Mouse (Mus musculus) ovary, adult 18-20 months (tissue): Measurements from ENCODE around the gene Fosl1.
"Not testable (repeated sequence)": the region's sequence is repeated elsewhere in the genome, so short reads cannot be mapped to it uniquely, and the experiment has no call there.

Experiments
- DNase-seq: peaks from one replicate; pipeline ENCODE4 v3.0.0; 2022; ENCODE audit warnings: low spot score, mixed read lengths

Gene Fosl1

DNA sequence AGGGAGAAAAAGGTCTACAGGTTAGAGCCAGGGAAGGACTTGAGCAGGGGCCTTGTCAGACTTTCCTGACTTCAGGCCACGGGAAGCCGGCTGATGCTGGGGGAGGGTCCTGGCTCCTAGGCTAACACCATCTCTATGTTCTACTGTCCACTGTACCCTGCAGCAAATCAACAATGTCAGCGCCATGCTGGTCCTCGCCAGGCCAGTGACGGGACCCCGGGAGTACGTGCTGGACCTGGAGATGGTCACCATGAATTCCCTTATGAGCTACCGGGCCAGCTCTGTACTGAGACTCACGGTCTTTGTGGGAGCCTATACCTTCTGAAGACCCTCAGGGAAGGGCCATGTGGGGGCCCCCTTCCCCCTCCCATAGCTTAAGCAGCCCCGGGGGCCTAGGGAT is 34.1 kb downstream of the Fosl1 start:
- no peak for DNase-seq

DNA sequence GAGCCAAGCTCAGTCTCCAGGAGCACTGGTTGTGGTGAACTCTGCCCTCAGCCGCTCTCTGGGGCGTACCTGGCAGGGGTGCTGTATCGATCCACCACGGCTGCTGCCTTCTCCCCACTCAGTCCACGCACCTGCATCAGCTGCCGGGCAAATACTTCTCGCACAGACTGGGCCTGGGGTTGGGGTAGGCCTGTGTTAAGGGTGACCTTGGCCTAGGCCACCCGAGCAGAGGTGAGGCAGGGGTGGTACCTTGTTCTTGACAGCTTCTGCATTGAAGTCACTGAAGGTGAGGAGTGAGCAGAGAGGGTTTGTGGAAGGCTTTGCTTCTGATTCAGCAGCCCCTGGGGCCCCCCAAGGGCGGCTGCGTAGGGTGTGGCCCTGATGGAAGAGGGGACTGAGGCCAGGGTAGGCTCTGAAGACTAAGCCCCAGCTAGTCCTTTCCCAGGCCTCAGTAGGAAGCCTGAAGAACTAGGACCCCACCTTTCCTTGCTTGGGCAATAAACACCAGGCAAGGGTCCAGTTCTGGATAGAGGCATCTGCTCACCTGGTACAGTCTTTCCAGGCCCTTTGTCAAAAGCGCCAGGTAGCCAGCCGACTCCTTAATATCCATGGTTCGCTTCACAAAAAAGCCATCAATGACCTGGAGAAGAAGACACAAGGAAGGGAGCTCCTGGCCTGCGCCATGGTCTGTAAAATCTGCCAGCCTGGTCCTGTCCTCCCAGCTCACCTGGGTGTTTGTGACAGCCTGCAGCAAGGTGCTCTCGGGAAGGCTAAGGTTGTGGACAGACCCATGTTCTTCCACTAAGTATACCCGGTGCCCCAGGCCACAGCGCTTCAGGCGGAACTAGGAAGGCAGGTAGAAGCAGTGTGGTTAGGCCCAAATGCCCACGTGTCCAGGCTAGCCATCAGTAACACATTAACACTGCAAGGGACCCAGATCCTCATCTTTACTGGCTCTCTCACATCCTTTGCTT is 36.3 kb downstream of the Fosl1 start:
- DNase-seq: no peak

DNA sequence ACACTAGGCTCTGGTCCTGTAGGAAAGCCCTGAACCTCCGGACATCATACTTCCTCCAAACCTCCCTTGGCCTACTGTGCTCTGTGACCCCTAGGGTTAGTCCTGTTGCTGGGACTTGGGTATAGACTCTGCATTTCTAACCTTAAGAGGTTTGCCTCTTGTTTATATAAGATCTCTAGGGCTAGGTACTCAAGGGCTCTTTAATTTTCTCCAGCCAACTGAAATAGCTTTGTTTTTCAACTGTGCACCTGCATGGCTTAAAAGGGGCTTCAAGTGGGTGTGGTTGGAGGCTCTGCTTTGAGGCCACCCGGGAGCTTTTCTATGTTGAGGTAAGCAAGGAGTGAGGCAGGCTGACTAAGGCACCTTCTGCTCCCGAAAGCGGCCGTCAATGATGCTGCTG is 37.1 kb downstream of the Fosl1 start:
- DNase-seq: no peak

DNA sequence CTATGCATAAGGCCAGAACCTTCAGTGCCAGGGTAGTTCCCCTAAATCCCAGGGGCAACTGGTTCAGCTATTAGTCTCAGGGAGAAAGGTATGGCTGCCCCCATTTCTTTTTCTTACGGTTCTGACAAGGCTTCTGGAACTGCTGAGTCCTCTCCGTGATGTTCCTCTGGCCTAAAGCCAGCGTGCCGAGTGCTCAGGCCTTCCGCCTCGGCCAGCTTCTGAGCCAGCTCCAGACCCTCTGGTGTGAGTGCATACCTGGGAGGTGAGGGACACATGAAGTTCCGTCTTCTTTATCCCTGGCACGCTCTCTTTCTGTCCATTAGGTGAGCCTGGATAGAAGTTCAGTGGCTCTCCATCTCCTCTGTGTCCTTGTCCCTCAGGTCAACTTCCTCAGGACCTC is 38.0 kb downstream of the Fosl1 start:
- DNase-seq: no peak

DNA sequence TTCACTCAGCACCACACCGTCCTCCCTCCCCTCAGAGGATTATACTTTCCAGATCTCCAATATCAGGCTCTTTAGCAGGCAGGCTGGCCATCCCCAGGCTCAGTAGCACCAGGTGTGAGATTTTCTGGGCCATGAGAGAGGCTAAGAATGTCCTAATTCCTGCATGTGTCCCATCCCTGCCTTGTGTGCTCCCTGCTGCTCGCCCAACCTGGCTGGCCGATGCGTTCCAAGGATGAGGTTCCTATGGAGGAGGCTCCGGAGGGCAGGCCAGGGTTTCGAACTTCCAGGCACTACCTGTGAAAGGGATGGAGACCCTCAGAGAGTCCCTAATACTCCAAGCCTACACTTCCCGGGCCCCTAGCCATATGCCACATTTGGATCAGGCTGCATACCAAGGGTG is 38.5 kb downstream of the Fosl1 start:
- DNase-seq: no peak

DNA sequence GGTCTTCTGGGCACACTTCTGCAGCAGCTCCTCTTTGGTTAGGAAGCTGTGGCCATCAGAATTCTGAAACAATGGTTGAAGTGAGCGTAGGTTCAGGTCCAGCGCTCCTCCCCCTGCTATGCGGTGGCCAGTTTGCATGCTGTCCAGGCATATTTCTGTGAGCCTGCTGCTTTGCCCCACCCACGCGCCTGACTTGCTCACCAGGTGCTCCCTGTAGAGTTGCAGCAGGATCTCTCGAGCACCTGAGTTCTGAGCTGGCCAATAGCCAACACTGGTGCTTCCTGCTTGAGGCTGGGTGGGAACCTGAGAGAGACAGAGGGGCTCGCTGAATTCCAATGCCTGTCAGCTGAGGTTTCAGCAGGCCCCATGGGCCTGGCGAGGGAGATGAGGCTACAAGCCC is 38.9 kb downstream of the Fosl1 start:
- DNase-seq: no peak

DNA sequence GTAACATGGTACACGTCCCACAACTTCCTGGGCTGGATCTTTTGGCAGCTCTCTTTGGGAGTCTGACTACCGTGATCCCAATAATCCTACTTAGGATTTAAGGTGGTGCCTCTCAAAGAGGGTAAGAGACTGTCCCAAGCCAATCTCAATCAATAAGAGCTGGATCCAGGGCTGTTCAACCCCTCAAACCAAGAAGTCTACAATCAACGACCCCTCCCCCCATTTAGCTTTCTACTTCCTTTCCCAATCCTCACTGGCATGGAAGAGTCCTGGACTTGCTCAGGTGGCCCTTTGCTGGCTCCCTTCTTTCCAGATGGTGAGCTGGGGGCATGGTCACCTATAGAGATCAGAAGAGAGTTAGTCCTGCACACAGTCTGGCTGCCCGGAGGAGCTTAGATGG is 39.4 kb downstream of the Fosl1 start:
- DNase-seq: no peak

DNA sequence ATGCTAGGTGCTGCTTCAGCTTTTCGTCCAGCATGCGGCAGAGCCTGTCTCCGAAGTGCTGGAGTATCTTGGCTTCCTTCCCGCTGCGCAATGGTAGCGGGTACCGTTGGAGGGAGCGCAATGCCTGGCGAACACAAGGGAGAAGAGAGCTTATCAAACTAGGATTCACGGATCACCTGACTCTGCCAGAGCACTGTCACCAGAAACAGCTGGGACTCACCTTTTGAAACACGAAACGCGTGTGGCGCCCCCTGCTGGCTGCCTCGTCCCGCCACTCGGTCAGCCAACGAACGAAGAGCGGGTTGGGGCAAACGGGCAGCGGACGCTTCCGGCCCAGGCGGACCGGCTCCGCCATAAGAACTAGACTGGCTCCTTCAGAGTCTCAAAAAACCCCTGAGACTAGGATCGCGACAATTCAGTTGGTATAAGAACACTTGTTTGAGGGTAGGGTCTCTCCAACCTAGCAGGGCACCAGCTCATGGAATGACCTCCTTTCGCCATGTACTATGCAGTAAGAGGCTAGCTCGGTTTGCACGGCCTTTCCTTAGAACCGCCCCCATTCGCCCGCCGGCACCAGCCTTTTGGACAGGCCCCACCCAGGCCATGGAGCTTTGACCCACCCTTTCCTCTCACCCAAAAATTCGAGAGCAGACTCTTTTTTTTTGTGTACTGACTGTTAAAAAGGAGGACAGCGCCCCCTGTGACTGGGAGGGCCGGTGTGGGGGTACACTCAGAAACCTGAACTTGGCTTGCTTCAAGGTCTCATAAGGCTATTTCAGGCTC is 40.6 kb downstream of the Fosl1 start, which contains the start of gene Mus81:
Gene Mus81, minus strand, starts transcription at position 635 of the 783 bp plus-strand sequence.
- peak; percentile 95 for DNase-seq

DNA sequence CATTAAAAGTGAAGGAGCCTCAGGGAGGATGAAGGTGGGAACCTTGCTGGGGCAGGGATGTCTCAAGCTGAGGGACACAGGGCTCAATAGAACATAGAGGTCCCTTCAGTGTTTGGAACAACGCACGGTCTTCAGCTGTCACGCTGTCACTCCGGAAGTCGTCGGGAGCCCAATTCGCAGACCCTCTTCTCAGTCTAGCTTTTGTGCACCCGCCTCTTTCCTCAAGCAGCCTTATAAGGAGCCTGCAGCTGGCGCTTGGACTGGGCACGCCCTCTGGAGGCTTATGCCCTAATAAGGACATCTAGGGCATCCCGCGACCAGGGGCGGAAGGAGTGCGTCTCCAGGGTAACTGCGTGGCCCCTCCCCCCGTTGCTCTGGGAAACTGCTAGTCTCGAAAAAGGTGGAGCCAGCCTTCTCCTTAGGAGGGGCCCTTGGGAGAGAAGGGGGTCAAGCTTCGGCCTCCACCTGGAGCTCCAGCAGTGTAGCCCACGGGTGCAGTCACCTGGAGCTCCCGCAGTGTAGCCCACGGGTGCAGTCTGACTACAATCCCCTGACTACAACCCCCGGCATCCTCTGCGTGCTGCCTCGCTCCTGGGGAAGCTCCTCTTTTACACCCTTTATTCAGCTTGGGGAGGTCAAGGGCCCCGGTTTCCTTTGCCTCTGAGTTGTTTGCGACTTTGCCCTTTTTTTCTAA is 41.7 kb downstream of the Fosl1 start:
- peak; percentile 97 for DNase-seq

DNA sequence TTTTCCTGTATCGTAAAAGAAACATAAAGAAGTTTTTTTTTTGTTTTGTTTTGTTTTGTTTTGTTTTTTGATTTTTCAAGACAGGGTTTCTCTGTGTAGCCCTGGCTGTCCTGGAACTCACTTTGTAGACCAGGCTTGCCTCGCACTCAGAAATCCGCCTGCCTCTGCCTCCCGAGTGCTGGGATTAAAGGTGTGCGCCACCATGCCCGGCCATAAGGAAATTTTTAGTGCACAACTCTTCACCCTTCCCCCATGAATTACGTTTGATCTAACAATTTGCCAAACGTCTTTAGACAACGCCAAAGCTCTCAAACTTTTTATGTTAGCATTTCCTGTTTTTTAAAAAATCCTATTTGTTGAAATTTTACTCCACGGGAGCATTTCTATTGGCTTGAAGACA is 42.4 kb downstream of the Fosl1 start:
- not testable (repeated sequence) for DNase-seq

DNA sequence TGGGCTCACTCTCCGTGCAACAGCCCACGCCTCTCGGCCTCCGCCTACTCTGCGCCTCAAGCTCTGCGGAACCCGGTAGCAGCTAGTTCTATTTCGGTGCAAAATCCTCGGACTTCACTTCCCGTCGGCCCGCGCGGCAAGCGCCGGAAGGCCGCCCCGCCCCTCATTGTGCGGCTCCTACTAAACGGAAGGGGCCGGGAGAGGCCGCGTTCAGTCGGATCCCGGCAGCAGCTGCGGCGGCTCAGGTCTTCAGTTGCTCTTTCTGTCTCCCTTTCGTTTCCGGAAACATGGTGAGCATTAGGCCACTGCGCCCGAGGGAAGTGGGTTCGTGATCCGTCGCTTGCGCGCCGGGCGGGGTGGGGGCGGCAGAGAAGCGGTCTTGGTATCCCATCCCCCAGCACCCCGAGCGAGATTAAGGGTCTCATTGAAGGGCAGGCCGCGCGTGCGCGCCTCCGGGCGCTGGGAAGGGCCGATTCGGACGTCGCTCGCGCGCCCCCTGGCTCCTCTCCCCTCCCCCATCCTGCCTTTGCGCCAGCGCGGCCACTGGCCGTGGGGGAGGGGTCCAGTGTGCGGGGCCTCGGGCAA is 43.1 kb downstream of the Fosl1 start, which contains the start of gene Cfl1:
Gene Cfl1, plus strand, starts transcription at position 143 of the 585 bp plus-strand sequence.
- DNase-seq: peak; percentile 94

DNA sequence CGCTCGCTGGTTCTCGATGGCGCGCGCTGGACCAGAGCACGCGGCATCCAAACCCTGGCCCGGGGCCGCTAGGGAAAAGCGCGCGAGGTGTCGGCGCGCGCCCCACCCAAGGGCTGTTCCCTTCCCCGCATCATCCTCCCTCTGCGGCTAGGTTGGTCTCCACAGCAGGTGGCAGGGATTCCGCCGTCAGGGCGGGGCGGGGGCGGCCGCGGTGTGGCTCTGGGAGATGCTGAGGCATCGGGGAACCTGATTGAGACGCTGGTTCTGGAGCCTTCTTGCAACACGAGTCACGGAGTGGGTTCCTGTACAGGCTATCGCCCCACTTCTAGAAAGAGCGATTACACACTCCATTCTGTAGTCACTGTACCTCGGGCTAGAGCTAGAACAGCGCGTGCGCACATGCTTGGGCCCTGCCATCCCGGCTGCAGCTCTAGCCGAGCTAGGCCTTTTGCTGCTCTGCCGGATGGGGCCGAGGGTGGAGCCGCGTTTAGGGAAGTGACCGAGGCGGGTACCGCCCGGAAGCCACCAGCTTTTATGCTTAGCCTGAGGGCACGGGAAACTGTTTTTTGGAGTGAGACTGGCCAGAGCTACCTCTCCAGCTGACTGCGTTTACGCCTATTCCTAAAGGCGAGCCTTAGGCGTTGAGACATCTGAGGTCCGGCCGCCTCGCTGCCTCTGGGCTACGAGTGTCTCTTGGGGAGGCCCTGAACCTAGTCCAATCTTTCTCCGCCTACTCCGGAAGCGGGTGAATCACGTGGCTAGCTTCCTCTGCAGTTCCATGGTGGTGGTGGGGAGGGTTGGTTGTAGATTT is 43.8 kb downstream of the Fosl1 start:
- DNase-seq: peak; percentile 77

DNA sequence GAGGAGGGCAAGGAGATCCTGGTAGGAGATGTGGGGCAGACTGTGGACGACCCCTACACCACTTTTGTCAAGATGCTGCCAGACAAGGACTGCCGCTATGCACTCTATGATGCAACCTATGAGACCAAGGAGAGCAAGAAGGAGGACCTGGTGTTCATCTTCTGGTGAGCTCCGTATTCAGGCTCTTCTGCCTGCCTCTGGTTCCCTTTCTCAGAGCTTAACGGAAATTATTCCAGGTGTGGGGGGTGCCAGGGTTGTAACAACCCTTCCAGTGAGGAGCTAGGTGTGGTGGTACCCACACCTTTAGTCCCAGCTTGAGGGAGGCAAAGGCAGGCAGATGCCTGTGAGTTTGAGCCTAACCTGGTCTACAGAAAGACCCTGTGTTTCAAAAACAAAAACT is 45.3 kb downstream of the Fosl1 start:
- no peak for DNase-seq

DNA sequence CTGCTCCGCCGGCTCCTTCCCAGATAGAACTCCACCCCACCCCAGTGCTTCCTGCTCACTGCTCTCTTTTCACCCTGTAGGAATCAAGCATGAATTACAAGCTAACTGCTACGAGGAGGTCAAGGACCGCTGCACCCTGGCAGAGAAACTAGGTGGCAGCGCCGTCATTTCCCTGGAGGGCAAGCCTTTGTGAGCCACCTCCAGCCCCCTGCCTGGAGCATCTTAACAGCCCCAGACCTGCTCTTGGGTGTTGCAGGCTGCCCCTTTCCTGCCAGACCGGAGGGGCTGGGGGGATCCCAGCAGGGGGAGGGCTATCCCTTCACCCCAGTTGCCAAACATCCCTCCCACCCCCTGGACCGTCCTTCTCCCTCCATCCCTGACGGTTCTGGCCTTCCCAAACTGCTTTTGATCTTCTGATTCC is 46.0 kb downstream of the Fosl1 start:
- DNase-seq: not testable (repeated sequence)

DNA sequence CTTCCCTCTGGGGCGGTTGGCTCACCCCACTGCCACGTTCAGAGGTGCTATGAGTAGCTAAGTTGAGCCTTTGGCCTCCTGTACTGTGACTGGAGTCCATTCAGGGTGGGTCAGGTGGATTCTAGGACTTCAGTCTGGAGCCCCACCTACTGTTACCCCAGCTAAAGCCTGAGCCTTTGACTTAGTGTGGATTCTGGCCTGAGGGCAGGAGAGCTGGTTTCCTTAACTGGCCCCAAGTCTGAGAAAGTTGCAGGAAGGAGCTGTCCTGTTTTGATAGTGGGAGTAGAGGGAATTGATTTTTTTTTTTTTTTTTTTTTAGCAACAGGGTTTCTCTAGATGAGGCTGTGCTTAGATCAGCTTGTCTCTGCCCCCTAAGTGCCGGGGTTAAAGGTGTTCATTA is 47.0 kb downstream of the Fosl1 start:
- no peak for DNase-seq

DNA sequence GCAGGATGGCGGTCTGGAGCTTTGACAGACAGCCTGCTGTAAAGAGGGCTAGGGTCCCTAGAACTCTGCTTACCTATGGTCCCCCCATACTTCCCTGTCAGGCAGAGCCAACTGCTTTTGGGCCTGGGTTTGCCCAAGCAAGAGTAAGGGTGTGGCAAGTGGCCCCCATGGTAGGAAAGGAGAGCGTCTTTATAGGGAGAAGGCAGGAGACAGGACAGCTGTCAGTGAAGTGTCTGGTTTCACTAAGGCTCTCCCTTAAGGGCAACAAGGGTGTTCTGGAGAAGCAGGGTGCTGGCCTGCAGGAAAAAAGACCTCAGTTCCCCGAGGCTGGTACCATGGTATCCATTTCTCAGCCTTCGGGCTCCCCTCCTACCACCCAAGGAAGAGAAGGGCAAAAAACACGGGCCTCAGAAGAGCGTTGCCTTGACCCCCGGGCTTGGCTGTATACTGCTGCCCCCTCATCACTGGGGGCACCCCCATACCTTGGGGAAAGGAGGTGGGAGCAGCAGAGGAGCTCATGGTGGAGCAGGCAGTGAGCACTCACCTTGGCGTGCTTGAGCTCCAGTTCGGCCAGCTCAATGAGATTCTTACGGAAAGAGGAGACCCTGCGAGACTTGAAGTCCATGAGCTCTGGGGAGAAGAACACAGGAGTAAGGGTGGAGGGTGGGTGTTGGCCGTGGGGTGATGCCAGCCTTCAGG is 48.2 kb downstream of the Fosl1 start:
- DNase-seq: no peak

DNA sequence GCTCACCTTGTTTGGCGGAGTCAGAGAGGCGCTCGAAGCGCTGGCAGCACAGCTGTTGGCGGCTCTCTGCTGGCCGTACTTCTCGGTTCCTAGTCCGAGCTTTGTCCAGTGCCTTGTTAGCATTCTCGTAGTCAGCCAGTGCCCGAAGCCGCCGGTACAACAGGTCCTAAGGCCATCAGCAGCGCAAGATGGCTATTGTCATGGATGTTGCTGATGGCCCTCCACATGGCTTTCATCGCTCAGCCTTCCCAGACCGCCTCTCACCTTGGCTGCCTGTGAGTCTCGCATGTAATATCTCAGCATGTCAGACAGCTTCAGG is 48.7 kb downstream of the Fosl1 start:
- no peak for DNase-seq

DNA sequence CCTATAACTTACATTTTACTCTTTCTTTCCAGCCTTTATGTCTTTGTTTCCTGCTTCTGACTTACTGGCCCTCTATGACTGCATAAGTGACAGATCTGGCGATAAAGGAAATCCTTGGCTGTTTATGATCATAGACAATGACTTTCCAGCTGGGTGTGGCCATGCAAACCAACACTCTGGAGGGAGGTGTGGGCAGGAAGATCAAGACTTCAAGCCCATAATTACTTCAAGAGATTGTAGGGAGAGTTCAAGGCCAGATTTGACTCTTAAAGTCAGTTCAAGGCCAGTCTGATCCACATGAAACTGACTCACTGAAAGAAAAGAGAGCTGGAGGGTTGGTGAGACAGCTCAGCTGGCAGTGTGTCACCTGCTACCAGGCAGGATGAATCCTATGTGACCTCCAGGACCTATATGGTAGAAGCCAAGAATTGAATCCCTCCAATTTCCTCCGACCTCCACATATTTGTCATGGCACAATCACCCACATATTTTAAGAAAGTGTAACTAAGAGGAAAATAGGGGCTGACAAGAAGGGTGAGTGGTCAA is 53.1 kb downstream of the Fosl1 start:
- no peak for DNase-seq

DNA sequence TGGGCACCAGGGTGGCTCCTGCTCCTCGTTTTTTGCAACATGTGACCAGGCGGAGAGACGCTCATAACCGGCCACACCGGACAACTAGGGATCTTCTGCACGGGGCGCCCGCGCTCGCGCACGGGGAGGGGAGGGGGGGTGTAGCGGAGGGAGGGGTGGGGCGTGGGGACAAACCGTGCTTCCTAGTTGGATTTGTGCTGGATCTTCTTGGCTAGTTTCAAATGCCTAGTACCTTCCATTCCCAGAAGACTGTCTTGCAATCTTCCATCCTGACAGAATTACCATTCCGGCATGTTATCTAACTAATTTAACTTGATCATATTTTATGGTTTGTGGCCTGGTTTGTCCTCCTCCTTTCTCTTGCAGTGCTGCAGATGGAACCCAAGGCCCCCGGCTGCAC is 56.3 kb downstream of the Fosl1 start, which contains the start of gene 1700020D05Rik:
Gene 1700020D05Rik, minus strand, starts transcription at position 101 of the 400 bp plus-strand sequence.
- DNase-seq: no peak
